Mouse (Mus musculus) gonadal fat pad, adult 2 months (tissue): ENCODE data around the gene Tab1. TPM values are rescaled to one million over a fixed set of nuclear protein-coding genes. Genes with fewer than 3 reads are reported as not detected.

Source experiments
- DNase-seq: peaks from one replicate; pipeline ENCODE4 v3.0.0-alpha.2; 2012; ENCODE audit warnings: low read depth
- polyA plus RNA-seq: library from polyadenylated mRNA; depleted of rRNA; stranded (reverse); fragments of >200 nt; gene quantifications from 2 replicates; pipeline ENCODE4 v1.2.3, GENCODE M21; 2012

Gene Tab1
- polyA plus RNA-seq, 1 experiment, result 20.9 TPM

GRCm38 (mm10) chr15:80163274-80163673, 30.3 kb downstream of the Tab1 start:
- no peak for DNase-seq

DNA sequence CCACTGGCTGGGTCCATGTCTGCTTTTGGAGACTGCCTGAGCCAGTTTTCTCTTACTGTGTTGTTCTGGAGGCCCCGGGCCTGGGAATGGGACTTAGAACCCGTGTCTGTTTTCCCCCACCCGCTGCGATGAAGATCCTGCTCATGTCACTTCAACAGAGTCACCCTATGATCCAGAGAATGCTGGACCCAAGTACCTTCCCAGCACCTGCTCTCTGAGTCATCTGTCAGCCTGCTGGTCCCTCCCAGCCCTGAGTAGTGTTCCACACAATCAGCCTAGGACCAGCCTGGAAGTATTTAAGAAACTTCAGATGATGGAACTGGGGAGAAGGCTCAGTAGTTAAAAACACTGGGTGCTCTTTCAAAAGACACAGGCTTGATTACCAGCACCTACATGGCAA, 30.8 kb downstream of the Tab1 start:
- DNase-seq, result no peak

DNA sequence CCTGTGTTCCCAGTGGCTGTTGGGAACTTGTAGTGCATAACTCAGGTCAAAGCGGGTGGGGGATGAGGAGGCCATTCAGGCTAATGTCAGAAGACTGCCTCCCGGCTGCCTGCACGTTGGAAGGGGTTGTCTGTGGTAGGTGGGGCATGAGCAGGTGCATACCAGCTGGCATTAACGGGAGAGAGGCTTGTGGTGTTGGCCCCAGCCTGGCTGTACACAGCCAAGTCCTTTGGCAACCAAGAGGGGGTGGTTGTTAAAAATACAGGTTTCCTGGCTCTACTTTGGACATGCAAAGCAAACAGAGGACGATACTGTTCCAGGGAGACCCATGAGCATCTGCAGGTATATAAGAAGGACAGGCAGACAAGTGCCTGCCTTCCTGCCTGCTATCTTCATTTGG, 32.5 kb downstream of the Tab1 start:
- DNase-seq, result no peak

DNA sequence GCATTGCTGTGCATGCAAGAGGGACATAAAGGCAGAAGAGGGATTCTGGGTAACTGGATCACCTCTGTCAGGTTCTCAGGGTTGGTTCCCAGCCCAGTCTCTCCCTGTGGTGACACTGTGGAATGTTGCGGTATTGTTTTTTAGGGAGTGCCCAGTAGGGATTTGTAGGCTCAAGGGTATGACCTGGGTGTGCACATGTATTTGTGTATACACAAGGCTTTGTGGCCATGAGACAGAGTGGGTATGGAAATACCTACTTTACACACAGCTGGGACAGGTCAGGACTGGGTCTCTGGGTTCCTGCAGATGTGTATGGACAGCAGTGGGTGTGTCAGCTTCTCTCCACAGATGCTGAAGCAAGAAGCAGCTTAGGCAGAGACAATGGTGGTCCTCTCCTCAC, 36.6 kb downstream of the Tab1 start:
- no peak for DNase-seq

GRCm38 (mm10) chr15:80170357-80170756, 37.4 kb downstream of the Tab1 start:
- DNase-seq, result no peak

DNA sequence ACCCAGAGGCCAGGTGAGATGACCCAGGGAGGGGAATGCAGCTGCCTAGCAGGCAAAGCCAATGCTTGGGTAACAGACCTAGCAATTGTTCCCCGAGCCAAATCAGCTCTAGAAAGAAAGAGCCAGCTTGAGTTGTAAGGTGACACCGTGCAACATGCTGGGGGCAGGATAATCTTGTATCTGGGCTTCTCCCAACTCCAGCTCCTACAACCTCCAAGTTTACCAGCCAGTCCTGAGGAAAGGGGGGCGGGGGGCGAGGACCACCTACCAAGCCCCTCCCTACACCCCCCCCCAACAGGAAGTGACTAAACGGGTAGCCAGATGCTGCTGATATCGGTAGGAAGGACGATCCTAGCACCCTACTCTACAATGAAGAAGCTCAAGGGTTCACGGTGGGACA, 38.4 kb downstream of the Tab1 start:
- no peak for DNase-seq

GRCm38 (mm10) chr15:80171791-80172190, 38.9 kb downstream of the Tab1 start:
- no peak for DNase-seq

GRCm38 (mm10) chr15:80173001-80173771, 40.3 kb downstream of the Tab1 start, which contains the start of gene Mgat3:
TSS of gene Mgat3 (plus strand) at chr15:80173721.
- DNase-seq, result no peak

GRCm38 (mm10) chr15:80173781-80174597, 41.1 kb downstream of the Tab1 start:
- DNase-seq, result no peak

- DNase-seq, result no peak
These were observed 41.6 kb downstream of the Tab1 start for GRCm38 (mm10) chr15:80174598-80174875.

- no peak for DNase-seq
These were observed 42.4 kb downstream of the Tab1 start for GRCm38 (mm10) chr15:80175316-80175715.

GRCm38 (mm10) chr15:80175756-80176155, 42.8 kb downstream of the Tab1 start:
- no peak for DNase-seq

DNA sequence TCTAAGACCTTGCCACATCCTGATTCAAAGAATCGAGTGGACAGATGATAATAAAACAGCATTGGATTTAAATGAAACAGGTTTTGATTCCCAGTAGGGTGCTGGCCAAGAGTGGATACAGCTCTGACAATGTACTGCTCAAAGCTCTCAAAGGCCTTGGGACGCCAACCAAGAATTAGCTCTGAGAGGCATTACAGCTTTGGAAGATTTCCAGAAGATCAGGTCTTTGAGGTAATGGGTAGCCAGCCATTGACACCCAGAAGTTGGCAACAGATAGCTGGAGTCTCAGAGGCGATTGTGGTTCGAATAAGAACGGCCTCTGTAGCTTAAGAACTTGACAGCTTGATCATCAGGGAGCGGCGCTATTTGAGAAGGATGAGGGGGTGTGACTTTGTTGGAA, 48.6 kb downstream of the Tab1 start:
- peak; percentile 22 for DNase-seq

DNA sequence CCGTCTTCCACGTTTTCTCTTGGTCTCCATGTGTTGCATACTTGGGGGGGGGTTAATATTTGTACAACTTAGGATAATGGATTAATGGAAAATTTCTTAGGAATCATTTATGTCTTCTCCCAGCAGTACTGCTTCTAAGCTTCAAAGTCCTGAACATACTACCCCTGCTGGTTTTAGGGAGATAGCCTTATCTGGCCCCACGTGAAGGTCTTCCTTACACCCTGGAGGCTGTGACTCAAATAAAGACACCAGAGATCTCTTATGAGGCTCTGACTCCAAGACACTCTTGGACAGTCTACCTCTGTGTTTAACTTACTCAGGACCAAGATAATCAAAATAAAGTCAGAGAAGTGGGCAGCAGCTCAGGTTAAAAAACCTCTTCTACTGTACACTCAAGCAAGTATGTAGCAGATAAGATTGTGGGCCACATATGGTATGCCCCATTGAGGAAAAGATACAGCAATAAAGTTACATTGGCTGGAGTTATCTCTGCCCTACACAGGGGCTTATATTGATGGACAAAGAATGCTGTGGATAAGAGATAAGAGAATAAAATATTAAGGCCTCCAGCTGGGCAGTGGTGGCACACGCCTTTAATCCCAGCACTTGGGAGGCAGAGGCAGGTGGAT, 49.3 kb downstream of the Tab1 start:
- no peak for DNase-seq

- no peak for DNase-seq
These were observed 56.0 kb downstream of the Tab1 start for GRCm38 (mm10) chr15:80188927-80189326.

GRCm38 (mm10) chr15:80190075-80190474, 57.1 kb downstream of the Tab1 start:
- DNase-seq, result no peak

- DNase-seq, result no peak
These were observed 58.8 kb downstream of the Tab1 start for GRCm38 (mm10) chr15:80191585-80192245.

DNA sequence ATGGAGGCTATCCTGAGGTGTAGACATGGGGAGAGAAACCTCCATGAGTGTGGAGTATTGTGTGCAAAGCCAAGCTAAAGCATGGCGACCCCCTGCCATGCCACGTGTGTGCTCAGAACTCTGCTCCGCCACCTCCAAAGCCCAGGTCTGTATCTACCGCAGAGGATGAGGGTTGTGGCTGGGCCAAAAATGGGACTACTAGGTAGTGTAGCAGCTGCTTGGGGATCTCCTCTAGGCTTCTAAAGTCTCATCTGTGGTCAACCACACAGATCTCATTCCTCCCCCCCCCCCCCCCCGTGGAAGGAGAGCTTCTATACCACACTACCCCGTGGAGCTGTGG, 59.3 kb downstream of the Tab1 start:
- no peak for DNase-seq

DNA sequence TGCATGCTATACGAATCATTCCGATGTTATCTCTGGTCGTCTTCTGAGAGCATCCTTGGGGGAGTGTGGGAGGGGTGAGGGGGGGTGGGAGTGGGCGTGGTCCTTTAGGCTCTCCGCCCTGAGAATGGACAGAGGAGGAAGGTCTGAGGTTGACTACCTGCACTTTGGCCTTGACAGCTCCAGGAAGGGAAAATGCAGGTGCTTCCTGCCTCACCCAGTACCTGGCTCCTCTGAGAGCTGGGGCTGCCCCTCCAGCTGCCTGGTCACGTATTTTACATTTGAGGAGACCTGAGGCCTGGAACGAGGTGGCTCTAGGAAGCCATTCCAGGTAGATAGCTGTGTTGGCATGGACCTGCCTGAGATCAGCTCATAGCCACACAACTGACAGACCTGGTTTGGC, 59.9 kb downstream of the Tab1 start:
- DNase-seq, result no peak

GRCm38 (mm10) chr15:80199556-80199955, 66.6 kb downstream of the Tab1 start:
- no peak for DNase-seq

DNA sequence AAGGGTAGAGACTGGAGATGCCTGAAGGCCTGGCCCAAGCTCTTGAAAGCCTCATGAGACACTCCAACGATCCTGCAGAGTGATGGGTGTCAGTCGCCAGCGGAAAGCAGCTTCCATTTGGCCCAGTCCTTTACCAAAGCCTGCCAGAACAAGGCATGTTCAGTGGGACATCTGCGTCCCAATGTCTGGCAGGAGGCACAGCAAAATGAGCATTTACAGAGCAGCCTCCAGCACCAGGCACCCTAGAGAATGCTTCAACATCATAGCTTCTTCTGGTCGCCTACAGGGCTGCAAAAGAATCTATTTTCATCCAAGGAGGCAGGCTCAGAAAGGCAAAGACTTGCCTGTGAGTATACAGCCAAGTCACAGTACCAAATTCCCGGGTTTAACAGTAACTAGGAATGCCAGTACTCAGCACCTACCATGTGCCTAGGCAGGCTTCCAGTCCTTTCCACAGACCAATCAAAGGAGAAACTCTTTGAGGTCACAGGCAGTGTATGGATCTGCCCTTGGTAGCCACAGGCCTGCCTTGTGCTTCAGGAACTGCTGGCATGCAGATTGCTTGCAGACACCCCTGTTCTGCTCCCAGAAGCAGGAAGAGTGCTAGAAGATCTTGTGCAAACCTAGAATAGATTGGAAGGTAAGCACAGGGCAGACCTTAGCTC, 69.3 kb downstream of the Tab1 start:
- no peak for DNase-seq

DNA sequence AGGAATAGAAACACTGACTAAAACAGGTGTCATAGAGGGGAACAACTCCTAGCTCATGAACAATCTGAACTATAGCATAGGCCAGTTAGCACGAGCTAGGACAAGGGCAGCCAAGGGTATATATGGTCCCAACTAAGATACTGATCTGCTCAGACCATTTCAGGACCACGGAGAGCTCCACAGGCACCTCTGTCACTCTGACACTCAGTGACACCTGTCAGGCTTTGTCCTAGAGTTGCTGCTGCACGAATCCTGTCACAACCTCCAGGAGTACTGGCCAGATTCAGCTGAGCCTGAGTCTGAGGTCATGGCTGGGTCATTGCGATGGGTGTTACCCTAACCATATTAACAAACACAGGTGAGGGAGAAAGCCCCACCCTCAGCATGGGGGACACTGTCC, 70.5 kb downstream of the Tab1 start:
- no peak for DNase-seq
